Mouse (Mus musculus): ENCODE measurements at regions not wholly inside any gene's neighbourhood (a gene's known extent, or its start where the extent isn't known, plus 50 kb on each side); places are given as distances from the start of the nearest gene placed in this dataset.
"Not testable (repeated sequence)": the region's sequence is repeated elsewhere in the genome, so short reads cannot be mapped to it uniquely, and the experiment has no call there.

- Histone ChIP-seq H3K9me3 (ENCODE audit: control insufficient read depth, low read length) (no peaks in the 10 kb centered on the region), H3K4me2 (ENCODE audit: low read depth, low read length) (no peak overlapping the region), H3K9ac (ENCODE audit: low read length) (no peak overlapping the region), H3K27ac (ENCODE audit: low read length) (no peak overlapping the region), H3K36me3 (ENCODE audit: control insufficient read depth, insufficient read depth, low read length) (no peaks in the 10 kb centered on the region), H3K27me3 (ENCODE audit: control insufficient read depth, insufficient read depth, low read depth, low read length) (no peaks in the 10 kb centered on the region), H3K4me3 (ENCODE audit: low read length) (no peak overlapping the region), H3K4me1 (replicated peaks; ENCODE audit: control insufficient read depth, insufficient read depth, low read length) (no peaks in the 10 kb centered on the region)
- WGBS = 68% methylated on average over 1 of the region's 1 CpGs
- no peak for ATAC-seq (ENCODE audit: low read depth)
Observed at GRCm38 (mm10) chr16:69937514-69938194, 74.1 kb upstream of the Speer2 start.

GRCm38 (mm10) chr16:69943635-69944034, 80.1 kb upstream of the Speer2 start:
- 23% methylated on average over 1 of the region's 1 CpGs for WGBS
- H3K9me3 ChIP-seq (ENCODE audit: control insufficient read depth, low read length) = no peaks in the 10 kb centered on the region
- H3K4me3 ChIP-seq (ENCODE audit: low read length) = no peak overlapping the region
- no peak overlapping the region for H3K9ac ChIP-seq (ENCODE audit: low read length)
- H3K4me2 ChIP-seq (ENCODE audit: low read depth, low read length) = no peak overlapping the region
- no peak overlapping the region for H3K27ac ChIP-seq (ENCODE audit: low read length)
- no peaks in the 10 kb centered on the region for H3K27me3 ChIP-seq (ENCODE audit: control insufficient read depth, insufficient read depth, low read depth, low read length)
- no peak for ATAC-seq (ENCODE audit: low read depth)
- no peaks in the 10 kb centered on the region for H3K4me1 ChIP-seq (replicated peaks; ENCODE audit: control insufficient read depth, insufficient read depth, low read length)
- H3K36me3 ChIP-seq (ENCODE audit: control insufficient read depth, insufficient read depth, low read length) = no peaks in the 10 kb centered on the region

- no peak overlapping the region for H3K27ac ChIP-seq (ENCODE audit: low read length)
- no peaks in the 10 kb centered on the region for H3K36me3 ChIP-seq (ENCODE audit: control insufficient read depth, insufficient read depth, low read length)
- no peaks in the 10 kb centered on the region for H3K9me3 ChIP-seq (ENCODE audit: control insufficient read depth, low read length)
- no peak overlapping the region for H3K9ac ChIP-seq (ENCODE audit: low read length)
- WGBS = 39% methylated on average over 10 of the region's 10 CpGs
- H3K27me3 ChIP-seq (ENCODE audit: control insufficient read depth, insufficient read depth, low read depth, low read length) = no peaks in the 10 kb centered on the region
- no peaks in the 10 kb centered on the region for H3K4me1 ChIP-seq (replicated peaks; ENCODE audit: control insufficient read depth, insufficient read depth, low read length)
- no peak for ATAC-seq (ENCODE audit: low read depth)
- no peak overlapping the region for H3K4me2 ChIP-seq (ENCODE audit: low read depth, low read length)
- no peak overlapping the region for H3K4me3 ChIP-seq (ENCODE audit: low read length)
Observed at GRCm38 (mm10) chr16:69948783-69949182, 85.2 kb upstream of the Speer2 start.

- 81% methylated on average over 7 of the region's 7 CpGs for WGBS
- no peak for ATAC-seq (ENCODE audit: low read depth)
Observed at GRCm38 (mm10) chr16:69949339-69949738, 85.8 kb upstream of the Speer2 start.

GRCm38 (mm10) chr16:69951581-69951980, 88.0 kb upstream of the Speer2 start:
- H3K4me1 ChIP-seq (replicated peaks; ENCODE audit: control insufficient read depth, insufficient read depth, low read length) = no peaks in the 10 kb centered on the region
- H3K4me3 ChIP-seq (ENCODE audit: low read length) = no peak overlapping the region
- H3K9ac ChIP-seq (ENCODE audit: low read length) = no peak overlapping the region
- no peak overlapping the region for H3K27ac ChIP-seq (ENCODE audit: low read length)
- no peaks in the 10 kb centered on the region for H3K36me3 ChIP-seq (ENCODE audit: control insufficient read depth, insufficient read depth, low read length)
- no peak overlapping the region for H3K4me2 ChIP-seq (ENCODE audit: low read depth, low read length)
- H3K27me3 ChIP-seq (ENCODE audit: control insufficient read depth, insufficient read depth, low read depth, low read length) = no peaks in the 10 kb centered on the region
- 69% methylated on average over 2 of the region's 2 CpGs for WGBS
- no peak for ATAC-seq (ENCODE audit: low read depth)
- no peaks in the 10 kb centered on the region for H3K9me3 ChIP-seq (ENCODE audit: control insufficient read depth, low read length)

More at GRCm38 (mm10) chr16:69949339-69949738, 85.8 kb upstream of the Speer2 start:
- H3K9me3 ChIP-seq (ENCODE audit: control insufficient read depth, low read length) = no peaks in the 10 kb centered on the region
- H3K4me3 ChIP-seq (ENCODE audit: low read length) = no peak overlapping the region
- H3K36me3 ChIP-seq (ENCODE audit: control insufficient read depth, insufficient read depth, low read length) = no peaks in the 10 kb centered on the region
- H3K4me2 ChIP-seq (ENCODE audit: low read depth, low read length) = no peak overlapping the region
- no peaks in the 10 kb centered on the region for H3K4me1 ChIP-seq (replicated peaks; ENCODE audit: control insufficient read depth, insufficient read depth, low read length)
- H3K27me3 ChIP-seq (ENCODE audit: control insufficient read depth, insufficient read depth, low read depth, low read length) = no peaks in the 10 kb centered on the region
- no peak overlapping the region for H3K9ac ChIP-seq (ENCODE audit: low read length)
- H3K27ac ChIP-seq (ENCODE audit: low read length) = no peak overlapping the region

- H3K27me3 ChIP-seq (ENCODE audit: control insufficient read depth, insufficient read depth, low read depth, low read length); H3K4me2 ChIP-seq (ENCODE audit: low read depth, low read length); H3K9me3 ChIP-seq (ENCODE audit: control insufficient read depth, low read length); ATAC-seq (ENCODE audit: low read depth); H3K9ac ChIP-seq (ENCODE audit: low read length); H3K27ac ChIP-seq (ENCODE audit: low read length); H3K36me3 ChIP-seq (ENCODE audit: control insufficient read depth, insufficient read depth, low read length); H3K4me1 ChIP-seq (replicated peaks; ENCODE audit: control insufficient read depth, insufficient read depth, low read length); H3K4me3 ChIP-seq (ENCODE audit: low read length): not testable (repeated sequence)
- 86% methylated on average over 7 of the region's 7 CpGs for WGBS
Observed at GRCm38 (mm10) chr16:69966561-69966960, 103.0 kb upstream of the Speer2 start.

GRCm38 (mm10) chr16:69979813-69980527, 116.4 kb upstream of the Speer2 start:
- no peak for ATAC-seq (ENCODE audit: low read depth)
- WGBS = 35% methylated on average over 3 of the region's 3 CpGs
- Histone ChIP-seq H3K9me3 (ENCODE audit: control insufficient read depth, low read length) (no peaks in the 10 kb centered on the region), H3K9ac (ENCODE audit: low read length) (no peak overlapping the region), H3K27me3 (ENCODE audit: control insufficient read depth, insufficient read depth, low read depth, low read length) (no peaks in the 10 kb centered on the region), H3K27ac (ENCODE audit: low read length) (no peak overlapping the region), H3K4me2 (ENCODE audit: low read depth, low read length) (no peak overlapping the region), H3K36me3 (ENCODE audit: control insufficient read depth, insufficient read depth, low read length) (no peaks in the 10 kb centered on the region), H3K4me3 (ENCODE audit: low read length) (no peak overlapping the region), H3K4me1 (replicated peaks; ENCODE audit: control insufficient read depth, insufficient read depth, low read length) (no peaks in the 10 kb centered on the region)

GRCm38 (mm10) chr16:69984320-69984719, 120.8 kb upstream of the Speer2 start:
- no peak overlapping the region for H3K9ac ChIP-seq (ENCODE audit: low read length)
- no peaks in the 10 kb centered on the region for H3K27me3 ChIP-seq (ENCODE audit: control insufficient read depth, insufficient read depth, low read depth, low read length)
- H3K4me3 ChIP-seq (ENCODE audit: low read length) = no peak overlapping the region
- H3K4me2 ChIP-seq (ENCODE audit: low read depth, low read length) = no peak overlapping the region
- no peaks in the 10 kb centered on the region for H3K36me3 ChIP-seq (ENCODE audit: control insufficient read depth, insufficient read depth, low read length)
- no peak overlapping the region for H3K27ac ChIP-seq (ENCODE audit: low read length)
- ATAC-seq (ENCODE audit: low read depth) = no peak
- no peaks in the 10 kb centered on the region for H3K9me3 ChIP-seq (ENCODE audit: control insufficient read depth, low read length)
- 65% methylated on average over 5 of the region's 5 CpGs for WGBS
- H3K4me1 ChIP-seq (replicated peaks; ENCODE audit: control insufficient read depth, insufficient read depth, low read length) = no peaks in the 10 kb centered on the region

- WGBS = 65% methylated on average over 3 of the region's 3 CpGs
- H3K4me3 ChIP-seq (ENCODE audit: low read length) = no peak overlapping the region
- no peaks in the 10 kb centered on the region for H3K9me3 ChIP-seq (ENCODE audit: control insufficient read depth, low read length)
- no peaks in the 10 kb centered on the region for H3K36me3 ChIP-seq (ENCODE audit: control insufficient read depth, insufficient read depth, low read length)
- no peak overlapping the region for H3K4me2 ChIP-seq (ENCODE audit: low read depth, low read length)
- H3K27ac ChIP-seq (ENCODE audit: low read length) = no peak overlapping the region
- no peak for ATAC-seq (ENCODE audit: low read depth)
- no peaks in the 10 kb centered on the region for H3K27me3 ChIP-seq (ENCODE audit: control insufficient read depth, insufficient read depth, low read depth, low read length)
- H3K4me1 ChIP-seq (replicated peaks; ENCODE audit: control insufficient read depth, insufficient read depth, low read length) = no peaks in the 10 kb centered on the region
- no peak overlapping the region for H3K9ac ChIP-seq (ENCODE audit: low read length)
Observed at GRCm38 (mm10) chr16:69991907-69992470, 128.4 kb upstream of the Speer2 start.
